Mouse (Mus musculus): ENCODE measurements around the gene C1ql4. TPM values are rescaled to one million over a fixed set of nuclear protein-coding genes. Genes with fewer than 3 reads are reported as not detected.
"Not testable (repeated sequence)": the region's sequence is repeated elsewhere in the genome, so short reads cannot be mapped to it uniquely, and the experiment has no call there.

The C1ql4 gene
- polyA plus RNA-seq, 1 experiment from 2014 or later: 1.3 TPM

- 77% methylated on average over 6 of the region's 6 CpGs for WGBS
- H3K4me1 ChIP-seq (ENCODE audit: control insufficient read depth, insufficient read depth, low read length): peaks cover 15% of the 10 kb centered on the region
- not testable (repeated sequence) for H3K9me3 ChIP-seq (ENCODE audit: control insufficient read depth, low read length); H3K27ac ChIP-seq (ENCODE audit: low read depth, low read length); H3K4me2 ChIP-seq (replicated peaks; ENCODE audit: low read depth, low read length); H3K27me3 ChIP-seq (ENCODE audit: control insufficient read depth, insufficient read depth, low read length); H3K9ac ChIP-seq (ENCODE audit: low read depth, low read length); ATAC-seq (ENCODE audit: low FRiP score, low TSS enrichment); H3K4me3 ChIP-seq (ENCODE audit: low read length); H3K36me3 ChIP-seq (ENCODE audit: control insufficient read depth, insufficient read depth, low read length)
Observed at GRCm38 (mm10) chr15:99045734-99046133, 41.9 kb downstream of the C1ql4 start.

GRCm38 (mm10) chr15:99044854-99045253, 42.8 kb downstream of the C1ql4 start:
- no peak overlapping the region for H3K4me2 ChIP-seq (replicated peaks; ENCODE audit: low read depth, low read length)
- WGBS: 60% methylated on average over 3 of the region's 3 CpGs
- H3K27ac ChIP-seq (ENCODE audit: low read depth, low read length): no peak overlapping the region
- H3K27me3 ChIP-seq (ENCODE audit: control insufficient read depth, insufficient read depth, low read length): no peaks in the 10 kb centered on the region
- H3K36me3 ChIP-seq (ENCODE audit: control insufficient read depth, insufficient read depth, low read length): no peaks in the 10 kb centered on the region
- H3K4me3 ChIP-seq (ENCODE audit: low read length): no peak overlapping the region
- ATAC-seq (ENCODE audit: low FRiP score, low TSS enrichment): no peak
- no peaks in the 10 kb centered on the region for H3K9me3 ChIP-seq (ENCODE audit: control insufficient read depth, low read length)
- H3K4me1 ChIP-seq (ENCODE audit: control insufficient read depth, insufficient read depth, low read length): peaks cover 15% of the 10 kb centered on the region
- H3K9ac ChIP-seq (ENCODE audit: low read depth, low read length): no peak overlapping the region

- no peaks in the 10 kb centered on the region for H3K27me3 ChIP-seq (ENCODE audit: control insufficient read depth, insufficient read depth, low read length)
- H3K9ac ChIP-seq (ENCODE audit: low read depth, low read length): no peak overlapping the region
- H3K36me3 ChIP-seq (ENCODE audit: control insufficient read depth, insufficient read depth, low read length): peaks cover 5% of the 10 kb centered on the region; the same call in 1 of the 2 replicates
- H3K4me3 ChIP-seq (ENCODE audit: low read length): no peak overlapping the region
- H3K9me3 ChIP-seq (ENCODE audit: control insufficient read depth, low read length): no peaks in the 10 kb centered on the region
- H3K4me2 ChIP-seq (replicated peaks; ENCODE audit: low read depth, low read length): no peak overlapping the region
- H3K27ac ChIP-seq (ENCODE audit: low read depth, low read length): no peak overlapping the region
- no peak for ATAC-seq (ENCODE audit: low FRiP score, low TSS enrichment)
- WGBS: 76% methylated on average over 5 of the region's 5 CpGs
- H3K4me1 ChIP-seq (ENCODE audit: control insufficient read depth, insufficient read depth, low read length): peaks cover 15% of the 10 kb centered on the region
Observed at GRCm38 (mm10) chr15:99042334-99042733, 45.3 kb downstream of the C1ql4 start.

GRCm38 (mm10) chr15:99040920-99041856, 46.4 kb downstream of the C1ql4 start:
- WGBS: 35% methylated on average over 21 of the region's 21 CpGs
- Histone ChIP-seq H3K9me3 (ENCODE audit: control insufficient read depth, low read length) (no peaks in the 10 kb centered on the region), H3K36me3 (ENCODE audit: control insufficient read depth, insufficient read depth, low read length) (peaks cover 12% of the 10 kb centered on the region), H3K27me3 (ENCODE audit: control insufficient read depth, insufficient read depth, low read length) (no peaks in the 10 kb centered on the region), H3K4me2 (replicated peaks; ENCODE audit: low read depth, low read length) (peak overlapping the region; percentile 13; the same call in 1 of the 2 replicates), H3K27ac (ENCODE audit: low read depth, low read length) (no peak overlapping the region), H3K4me3 (ENCODE audit: low read length) (no peak overlapping the region), H3K9ac (ENCODE audit: low read depth, low read length) (no peak overlapping the region), H3K4me1 (ENCODE audit: control insufficient read depth, insufficient read depth, low read length) (peaks cover 15% of the 10 kb centered on the region)
- ATAC-seq (ENCODE audit: low FRiP score, low TSS enrichment): no peak

DNA sequence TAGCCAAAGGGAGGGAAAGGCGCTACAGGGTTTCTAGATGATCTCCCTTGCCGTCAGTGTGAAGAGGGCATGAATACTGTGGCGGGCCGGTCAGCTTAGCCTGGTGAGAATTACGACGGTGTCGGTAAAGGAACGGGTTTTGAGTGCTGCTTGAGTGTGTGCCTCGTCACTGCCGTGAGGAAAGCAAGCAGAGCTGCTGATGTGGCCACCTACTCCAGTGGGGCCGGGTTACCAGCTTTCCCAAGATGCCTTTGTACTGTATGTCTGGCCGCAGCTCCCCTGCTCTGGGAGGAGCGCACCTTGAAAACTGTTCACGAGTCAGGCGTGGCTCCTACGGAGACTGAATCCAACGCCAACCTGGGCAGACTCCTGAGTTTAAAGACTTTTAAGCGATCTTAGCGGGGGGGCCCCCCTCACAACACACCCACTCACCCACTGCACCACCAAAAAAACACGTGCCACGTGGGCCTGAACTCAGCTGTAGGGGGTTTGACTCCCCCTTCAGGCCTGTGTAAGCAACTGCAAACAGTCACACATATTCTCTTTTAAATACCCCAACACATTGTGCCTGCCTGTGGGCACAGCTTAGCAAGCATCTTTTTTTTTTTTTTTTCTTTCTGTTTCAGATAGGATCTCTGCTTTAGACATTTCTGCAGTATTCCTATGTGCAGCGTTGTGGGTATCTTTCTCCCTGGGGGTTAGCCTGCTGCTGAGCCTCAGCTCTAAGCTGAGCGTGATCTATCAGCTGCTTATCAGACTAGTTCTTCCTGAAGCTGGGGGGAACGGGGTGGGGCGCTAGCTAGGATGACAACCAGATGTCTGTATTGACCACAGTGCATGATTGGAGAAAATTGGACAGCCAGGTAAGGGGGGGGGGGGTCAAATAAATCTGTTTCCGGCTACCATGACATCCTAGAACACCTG, 47.4 kb downstream of the C1ql4 start:
- ATAC-seq (ENCODE audit: low FRiP score, low TSS enrichment): no peak
- no peak overlapping the region for H3K4me2 ChIP-seq (replicated peaks; ENCODE audit: low read depth, low read length)
- WGBS: 61% methylated on average over 26 of the region's 26 CpGs
- no peak overlapping the region for H3K4me3 ChIP-seq (ENCODE audit: low read length)
- peaks cover 15% of the 10 kb centered on the region for H3K4me1 ChIP-seq (ENCODE audit: control insufficient read depth, insufficient read depth, low read length)
- no peaks in the 10 kb centered on the region for H3K9me3 ChIP-seq (ENCODE audit: control insufficient read depth, low read length)
- peaks cover 19% of the 10 kb centered on the region for H3K36me3 ChIP-seq (ENCODE audit: control insufficient read depth, insufficient read depth, low read length)
- H3K27ac ChIP-seq (ENCODE audit: low read depth, low read length): no peak overlapping the region
- no peak overlapping the region for H3K9ac ChIP-seq (ENCODE audit: low read depth, low read length)
- no peaks in the 10 kb centered on the region for H3K27me3 ChIP-seq (ENCODE audit: control insufficient read depth, insufficient read depth, low read length)

DNA sequence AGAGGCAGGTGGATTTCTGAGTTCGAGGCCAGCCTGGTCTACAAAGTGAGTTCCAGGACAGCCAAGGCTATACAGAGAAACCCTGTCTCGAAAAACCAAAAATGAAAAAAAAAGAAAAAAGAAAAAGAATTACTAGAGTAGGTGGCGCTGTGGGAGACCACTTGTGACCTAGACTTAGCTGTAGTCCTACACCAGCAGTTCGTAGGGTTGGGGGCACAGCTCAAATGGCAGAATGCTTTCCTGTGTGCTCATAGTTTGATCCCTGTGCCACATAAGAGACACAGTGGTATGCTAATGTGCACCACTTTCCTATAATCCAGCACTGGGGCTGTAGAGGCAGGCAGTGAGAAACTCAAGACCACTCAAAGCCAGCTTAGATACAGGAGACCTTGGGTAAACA, 48.3 kb downstream of the C1ql4 start:
- Histone ChIP-seq H3K27ac (ENCODE audit: low read depth, low read length) (no peak overlapping the region), H3K36me3 (ENCODE audit: control insufficient read depth, insufficient read depth, low read length) (peaks cover 28% of the 10 kb centered on the region), H3K4me3 (ENCODE audit: low read length) (no peak overlapping the region), H3K9ac (ENCODE audit: low read depth, low read length) (no peak overlapping the region), H3K27me3 (ENCODE audit: control insufficient read depth, insufficient read depth, low read length) (no peaks in the 10 kb centered on the region), H3K4me1 (ENCODE audit: control insufficient read depth, insufficient read depth, low read length) (peaks cover 15% of the 10 kb centered on the region), H3K9me3 (ENCODE audit: control insufficient read depth, low read length) (no peaks in the 10 kb centered on the region), H3K4me2 (replicated peaks; ENCODE audit: low read depth, low read length) (no peak overlapping the region)
- ATAC-seq (ENCODE audit: low FRiP score, low TSS enrichment): no peak
- 82% methylated on average over 4 of the region's 4 CpGs for WGBS

GRCm38 (mm10) chr15:99038797-99039196, 48.8 kb downstream of the C1ql4 start:
- Histone ChIP-seq H3K36me3 (ENCODE audit: control insufficient read depth, insufficient read depth, low read length) (peaks cover 30% of the 10 kb centered on the region), H3K4me2 (replicated peaks; ENCODE audit: low read depth, low read length) (no peak overlapping the region), H3K4me3 (ENCODE audit: low read length) (no peak overlapping the region), H3K27ac (ENCODE audit: low read depth, low read length) (no peak overlapping the region), H3K27me3 (ENCODE audit: control insufficient read depth, insufficient read depth, low read length) (no peaks in the 10 kb centered on the region), H3K9ac (ENCODE audit: low read depth, low read length) (no peak overlapping the region), H3K4me1 (ENCODE audit: control insufficient read depth, insufficient read depth, low read length) (peaks cover 15% of the 10 kb centered on the region), H3K9me3 (ENCODE audit: control insufficient read depth, low read length) (no peaks in the 10 kb centered on the region)
- 90% methylated on average over 5 of the region's 5 CpGs for WGBS
- ATAC-seq (ENCODE audit: low FRiP score, low TSS enrichment): no peak

- no peak for ATAC-seq (ENCODE audit: low FRiP score, low TSS enrichment)
- Histone ChIP-seq H3K27ac (ENCODE audit: low read depth, low read length) (no peak overlapping the region), H3K9ac (ENCODE audit: low read depth, low read length) (no peak overlapping the region), H3K36me3 (ENCODE audit: control insufficient read depth, insufficient read depth, low read length) (peaks cover 33% of the 10 kb centered on the region), H3K4me1 (ENCODE audit: control insufficient read depth, insufficient read depth, low read length) (peaks cover 15% of the 10 kb centered on the region), H3K9me3 (ENCODE audit: control insufficient read depth, low read length) (no peaks in the 10 kb centered on the region), H3K4me3 (ENCODE audit: low read length) (no peak overlapping the region), H3K27me3 (ENCODE audit: control insufficient read depth, insufficient read depth, low read length) (no peaks in the 10 kb centered on the region), H3K4me2 (replicated peaks; ENCODE audit: low read depth, low read length) (no peak overlapping the region)
- WGBS: 96% methylated on average over 1 of the region's 1 CpGs
Observed at GRCm38 (mm10) chr15:99038025-99038424, 49.6 kb downstream of the C1ql4 start.

Data from kidney, embryonic 14.5 days (tissue).